Mouse (Mus musculus) bone marrow, adult 2 months (tissue): ENCODE results near the gene Fnip2.

ENCODE experiments used
- CTCF ChIP-seq: fragments of 200-500 bp; IDR thresholded peaks from 2 replicates; pipeline ENCODE4 v1.5.1; 2011; ENCODE audit warnings: low read length, control low read depth; ENCODE audit not compliant: control insufficient read depth, insufficient read depth
- POLR2A ChIP-seq: fragments of 200-500 bp; IDR thresholded peaks from 2 replicates; pipeline ENCODE4 v1.6.1; 2011; ENCODE audit warnings: low read depth, mild to moderate bottlenecking, control low read depth, low read length, borderline replicate concordance; ENCODE audit not compliant: control insufficient read depth

DNA sequence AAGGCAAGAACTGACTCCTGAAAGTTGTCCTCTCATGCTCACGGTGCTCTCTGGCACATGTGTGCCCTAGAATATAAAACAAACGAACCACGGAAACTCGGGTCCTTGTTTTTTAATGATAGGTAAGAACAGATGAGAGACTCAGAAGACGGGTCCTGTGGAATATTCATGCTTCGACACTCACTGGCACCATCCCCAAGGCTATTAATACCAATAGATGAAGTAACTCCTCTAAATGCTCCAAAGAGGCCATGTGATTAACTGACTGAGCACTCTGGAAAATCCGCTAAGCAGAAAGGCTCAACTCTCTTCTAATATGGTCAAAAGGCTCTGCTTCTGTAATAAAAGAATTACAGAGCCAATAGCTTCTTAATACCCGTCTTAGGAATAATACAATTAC lies 73.6 kb downstream of the Fnip2 start:
- TF ChIP-seq POLR2A (no peak), CTCF (no peak)
